Comparison of ENCODE assay signal across 14 mouse cellular contexts in genomic region chr17:56536192-56536591, GRCm38 (mm10). TPM values are rescaled to one million over a fixed set of nuclear protein-coding genes. Genes with fewer than 3 reads are reported as not detected.
DNase-seq lines count a peak whose midpoint lies in the region; ATAC-seq and TF ChIP-seq lines count a peak whose summit lies in the region.
"Had no signal": no experiment of that assay in that cellular context is flagged by ENCODE, and none has a peak within 500 bp of the region (broad histone marks: within the 10 kb centered on the region; RNA-seq: fewer than 3 reads in every experiment).

No protein-coding gene starts in this region.

- H3K4me3 ChIP-seq in hindbrain, embryonic 10.5 days: no peak overlapping the region
- H3K4me3 ChIP-seq in hindbrain, embryonic 11.5 days (ENCODE audit: low read depth, low read length): no peak overlapping the region
- no peak overlapping the region for H3K4me3 ChIP-seq in hindbrain, embryonic 12.5 days
- no peak overlapping the region for H3K4me3 ChIP-seq in midbrain, embryonic 16.5 days (ENCODE audit: low read depth, low read length)
- H3K4me3 ChIP-seq in limb, embryonic 10.5 days: no peak overlapping the region

- H3K36me3 ChIP-seq in hindbrain, embryonic 10.5 days: no peaks in the 10 kb centered on the region
- H3K36me3 ChIP-seq in hindbrain, embryonic 11.5 days (ENCODE audit: control insufficient read depth, insufficient read depth, low read length): no peaks in the 10 kb centered on the region
- H3K36me3 ChIP-seq in hindbrain, embryonic 12.5 days: no peaks in the 10 kb centered on the region
- H3K36me3 ChIP-seq in midbrain, embryonic 16.5 days (ENCODE audit: control insufficient read depth, insufficient read depth, low read length): no peaks in the 10 kb centered on the region
- no peaks in the 10 kb centered on the region for H3K36me3 ChIP-seq in limb, embryonic 10.5 days

- WGBS in hindbrain, embryonic 10.5 days: 52% methylated on average over 14 of the region's 14 CpGs
- 62% methylated on average over 14 of the region's 14 CpGs for WGBS in hindbrain, embryonic 11.5 days
- WGBS in hindbrain, embryonic 12.5 days: 48% methylated on average over 14 of the region's 14 CpGs
- WGBS in midbrain, embryonic 16.5 days: 22% methylated on average over 14 of the region's 14 CpGs
- 81% methylated on average over 14 of the region's 14 CpGs for WGBS in limb, embryonic 10.5 days

- DNase-seq in hindbrain, embryonic 10.5 days (ENCODE audit: low spot score): no peak
- no peak for DNase-seq in hindbrain, embryonic 11.5 days (ENCODE audit: low spot score)
- peak; percentile 92 for DNase-seq in brain, embryonic 14.5 days (ENCODE audit: low read depth)
- DNase-seq in limb, embryonic 10.5 days (ENCODE audit: low spot score): no peak
- DNase-seq in adrenal gland, postnatal 10 days: no peak
- DNase-seq: adrenal gland, postnatal 14 days; heart, postnatal 4 days; kidney, postnatal 14 days; lung, adult 2 months had no signal

- peak overlapping the region; percentile 64 for H3K27ac ChIP-seq in hindbrain, embryonic 10.5 days
- no peak overlapping the region for H3K27ac ChIP-seq in hindbrain, embryonic 11.5 days (ENCODE audit: low read depth, low read length)
- peak overlapping the region; percentile 62; the same call in 1 of the 2 replicates for H3K27ac ChIP-seq in hindbrain, embryonic 12.5 days
- H3K27ac ChIP-seq in midbrain, embryonic 16.5 days (ENCODE audit: low read length): peak overlapping the region; percentile 75
- no peak overlapping the region for H3K27ac ChIP-seq in limb, embryonic 10.5 days

- H3K27me3 ChIP-seq in hindbrain, embryonic 10.5 days (ENCODE audit: insufficient read depth, poor library complexity, severe bottlenecking): no peaks in the 10 kb centered on the region
- no peaks in the 10 kb centered on the region for H3K27me3 ChIP-seq in hindbrain, embryonic 11.5 days (ENCODE audit: control insufficient read depth, insufficient read depth, low read length)
- H3K27me3 ChIP-seq in hindbrain, embryonic 12.5 days: no peaks in the 10 kb centered on the region
- H3K27me3 ChIP-seq in midbrain, embryonic 16.5 days (ENCODE audit: control insufficient read depth, insufficient read depth, low read depth, low read length): no peaks in the 10 kb centered on the region
- 0 out of 2 replicates have a peak, but pooled peaks cover 6% of the 10 kb centered on the region for H3K27me3 ChIP-seq in limb, embryonic 10.5 days (ENCODE audit: low read depth, poor library complexity, severe bottlenecking)

- no peak overlapping the region for H3K4me2 ChIP-seq in hindbrain, embryonic 11.5 days (replicated peaks; ENCODE audit: low read depth, low read length)
- H3K4me2 ChIP-seq in hindbrain, embryonic 12.5 days (replicated peaks): no peak overlapping the region
- no peak overlapping the region for H3K4me2 ChIP-seq in midbrain, embryonic 16.5 days (ENCODE audit: low read length)

- no peak overlapping the region for H3K9ac ChIP-seq in hindbrain, embryonic 11.5 days (ENCODE audit: low read depth, low read length)
- no peak overlapping the region for H3K9ac ChIP-seq in hindbrain, embryonic 12.5 days
- H3K9ac ChIP-seq in midbrain, embryonic 16.5 days (ENCODE audit: low read depth, low read length): no peak overlapping the region

- ATAC-seq in hindbrain, embryonic 11.5 days (ENCODE audit: low FRiP score): no peak
- ATAC-seq in hindbrain, embryonic 12.5 days (ENCODE audit: low FRiP score): no peak
- ATAC-seq in midbrain, embryonic 16.5 days: peak; percentile 50
- no peak for ATAC-seq in monocyte, adult 5-6 weeks (replicated peaks; ENCODE audit: insufficient number of reproducible peaks, low FRiP score, low TSS enrichment, poor library complexity, severe bottlenecking)

- H3K4me1 ChIP-seq in hindbrain, embryonic 10.5 days (replicated peaks): peaks cover 39% of the 10 kb centered on the region
- H3K4me1 ChIP-seq in hindbrain, embryonic 11.5 days (replicated peaks; ENCODE audit: control insufficient read depth, insufficient read depth, low read length): no peaks in the 10 kb centered on the region
- peaks cover 21% of the 10 kb centered on the region for H3K4me1 ChIP-seq in hindbrain, embryonic 12.5 days
- peaks cover 19% of the 10 kb centered on the region; the same call in 1 of the 2 replicates for H3K4me1 ChIP-seq in midbrain, embryonic 16.5 days (ENCODE audit: control insufficient read depth, insufficient read depth, low read length)
- 0 out of 2 replicates have a peak, but pooled peaks cover 3% of the 10 kb centered on the region for H3K4me1 ChIP-seq in limb, embryonic 10.5 days

- H3K9me3 ChIP-seq in hindbrain, embryonic 10.5 days: 0 out of 2 replicates have a peak, but pooled peaks cover 3% of the 10 kb centered on the region
- no peaks in the 10 kb centered on the region for H3K9me3 ChIP-seq in hindbrain, embryonic 11.5 days (ENCODE audit: control insufficient read depth, low read length)
- H3K9me3 ChIP-seq in hindbrain, embryonic 12.5 days (replicated peaks): no peaks in the 10 kb centered on the region
- no peaks in the 10 kb centered on the region for H3K9me3 ChIP-seq in midbrain, embryonic 16.5 days (replicated peaks; ENCODE audit: control insufficient read depth, low read length, poor library complexity, severe bottlenecking)
- H3K9me3 ChIP-seq in limb, embryonic 10.5 days (replicated peaks): no peaks in the 10 kb centered on the region

- no peak for TF ChIP-seq CTCF in brain, embryonic 14.5 days (IDR thresholded peaks at IDR 0.05; ENCODE audit: borderline replicate concordance, extremely low read depth, insufficient read depth, insufficient read length)

- no peak for TF ChIP-seq POLR2A in brain, embryonic 14.5 days (IDR thresholded peaks at IDR 0.05; ENCODE audit: borderline replicate concordance, extremely low read depth, insufficient read depth, insufficient read length, poor library complexity, severe bottlenecking)

RNA-seq across cellular contexts. Expression of gene Gm20219, which starts 18.0 kb away (rescaled TPM):
- 0.30 and 0.92 TPM in 2 replicates for polyA plus RNA-seq in hindbrain, embryonic 10.5 days (2016; fragmentation: Nextera tagmentation; extraction: Ambion mirVana)
- polyA plus RNA-seq in hindbrain, embryonic 11.5 days (2014; fragmentation: Nextera tagmentation; extraction: Ambion mirVana): 1.0 and 1.1 TPM in 2 replicates
- polyA plus RNA-seq in brain, embryonic 14.5 days (2012; rRNA removed): 2.9 and 3.1 TPM in 2 replicates
- 1.8 and 2.0 TPM in 2 replicates for polyA plus RNA-seq in hindbrain, embryonic 12.5 days (2016; fragmentation: Nextera tagmentation; extraction: Ambion mirVana)
- polyA plus RNA-seq in midbrain, embryonic 16.5 days (2015; fragmentation: Nextera tagmentation; extraction: Ambion mirVana): 0.95 and 1.3 TPM in 2 replicates
- 0.58 and 1.3 TPM in 2 replicates for polyA plus RNA-seq in limb, embryonic 10.5 days (2016; fragmentation: Nextera tagmentation; extraction: Ambion mirVana)
- total RNA-seq in adrenal gland, postnatal 10 days (2021): under 1 TPM; 0.69 to 0.70 TPM
- total RNA-seq in monocyte, adult 5-6 weeks (2017): 1.2 to 2.0 TPM (median 1.4 TPM) in 3 replicates
- total RNA-seq: common myeloid progenitor, adult 5-6 weeks had no signal

RNA-seq across cellular contexts. Expression of gene Znrf4, which starts 24.0 kb away (rescaled TPM):
- not detected in 2 replicates for polyA plus RNA-seq in hindbrain, embryonic 10.5 days (2016; fragmentation: Nextera tagmentation; extraction: Ambion mirVana)
- polyA plus RNA-seq in hindbrain, embryonic 11.5 days (2014; fragmentation: Nextera tagmentation; extraction: Ambion mirVana): not detected in 2 replicates
- polyA plus RNA-seq in brain, embryonic 14.5 days (2012; rRNA removed): 0.05 TPM in 1 of 2 replicates, not detected in the other
- not detected in 2 replicates for polyA plus RNA-seq in hindbrain, embryonic 12.5 days (2016; fragmentation: Nextera tagmentation; extraction: Ambion mirVana)
- not detected in 2 replicates for polyA plus RNA-seq in midbrain, embryonic 16.5 days (2015; fragmentation: Nextera tagmentation; extraction: Ambion mirVana)
- not detected in 2 replicates for polyA plus RNA-seq in limb, embryonic 10.5 days (2016; fragmentation: Nextera tagmentation; extraction: Ambion mirVana)
- not detected for total RNA-seq in adrenal gland, postnatal 10 days (2021)
- total RNA-seq in monocyte, adult 5-6 weeks (2017): not detected in 3 replicates
- total RNA-seq: adrenal gland, postnatal 14 days; common myeloid progenitor, adult 5-6 weeks; heart, postnatal 4 days; left cerebral cortex, postnatal 25 days had no signal

RNA-seq across cellular contexts. Expression of gene Safb2, which starts 48.2 kb away (rescaled TPM):
- 83.6 and 98.7 TPM in 2 replicates for polyA plus RNA-seq in hindbrain, embryonic 10.5 days (2016; fragmentation: Nextera tagmentation; extraction: Ambion mirVana)
- polyA plus RNA-seq in hindbrain, embryonic 11.5 days (2014; fragmentation: Nextera tagmentation; extraction: Ambion mirVana): 47.6 and 56.1 TPM in 2 replicates
- 53.9 and 127 TPM in 2 replicates for polyA plus RNA-seq in brain, embryonic 14.5 days (2012; rRNA removed)
- polyA plus RNA-seq in hindbrain, embryonic 12.5 days (2016; fragmentation: Nextera tagmentation; extraction: Ambion mirVana): 93.5 and 105 TPM in 2 replicates
- 63.2 and 70.6 TPM in 2 replicates for polyA plus RNA-seq in midbrain, embryonic 16.5 days (2015; fragmentation: Nextera tagmentation; extraction: Ambion mirVana)
- 91.7 and 110 TPM in 2 replicates for polyA plus RNA-seq in limb, embryonic 10.5 days (2016; fragmentation: Nextera tagmentation; extraction: Ambion mirVana)
- total RNA-seq in adrenal gland, postnatal 10 days (2021): 100 to 1,000 TPM in 1 of 2 experiments, 10 to 100 TPM in 1; 79.8 to 124 TPM
- total RNA-seq in monocyte, adult 5-6 weeks (2017): 191 to 318 TPM (median 246 TPM) in 3 replicates

RNA-seq across cellular contexts. Expression of gene Safb, which starts 48.4 kb away (rescaled TPM):
- 119 and 146 TPM in 2 replicates for polyA plus RNA-seq in hindbrain, embryonic 10.5 days (2016; fragmentation: Nextera tagmentation; extraction: Ambion mirVana)
- 93.7 and 105 TPM in 2 replicates for polyA plus RNA-seq in hindbrain, embryonic 11.5 days (2014; fragmentation: Nextera tagmentation; extraction: Ambion mirVana)
- 117 and 173 TPM in 2 replicates for polyA plus RNA-seq in brain, embryonic 14.5 days (2012; rRNA removed)
- 161 and 162 TPM in 2 replicates for polyA plus RNA-seq in hindbrain, embryonic 12.5 days (2016; fragmentation: Nextera tagmentation; extraction: Ambion mirVana)
- polyA plus RNA-seq in midbrain, embryonic 16.5 days (2015; fragmentation: Nextera tagmentation; extraction: Ambion mirVana): 121 and 122 TPM in 2 replicates
- polyA plus RNA-seq in limb, embryonic 10.5 days (2016; fragmentation: Nextera tagmentation; extraction: Ambion mirVana): 161 and 183 TPM in 2 replicates
- total RNA-seq in adrenal gland, postnatal 10 days (2021): 100 to 1,000 TPM in 1 of 2 experiments, 10 to 100 TPM in 1; 92.1 to 113 TPM
- total RNA-seq in monocyte, adult 5-6 weeks (2017): 126 to 218 TPM (median 173 TPM) in 3 replicates

RNA-seq across cellular contexts. Expression of gene Ptprs, which starts 59.9 kb away (rescaled TPM):
- 109 and 172 TPM in 2 replicates for polyA plus RNA-seq in hindbrain, embryonic 10.5 days (2016; fragmentation: Nextera tagmentation; extraction: Ambion mirVana)
- 142 and 156 TPM in 2 replicates for polyA plus RNA-seq in hindbrain, embryonic 11.5 days (2014; fragmentation: Nextera tagmentation; extraction: Ambion mirVana)
- 1,311 and 1,669 TPM in 2 replicates for polyA plus RNA-seq in brain, embryonic 14.5 days (2012; rRNA removed)
- polyA plus RNA-seq in hindbrain, embryonic 12.5 days (2016; fragmentation: Nextera tagmentation; extraction: Ambion mirVana): 316 and 326 TPM in 2 replicates
- 293 and 299 TPM in 2 replicates for polyA plus RNA-seq in midbrain, embryonic 16.5 days (2015; fragmentation: Nextera tagmentation; extraction: Ambion mirVana)
- polyA plus RNA-seq in limb, embryonic 10.5 days (2016; fragmentation: Nextera tagmentation; extraction: Ambion mirVana): 69.5 and 83.2 TPM in 2 replicates
- total RNA-seq in adrenal gland, postnatal 10 days (2021): 100 to 1,000 TPM in 1 of 2 experiments, 10 to 100 TPM in 1; 77.1 to 106 TPM
- 15.5 to 40.8 TPM (median 16.3 TPM) in 3 replicates for total RNA-seq in monocyte, adult 5-6 weeks (2017)

Comparison
In these comparisons a context has a peak if more than half of its experiments do, and no peak if none do; other contexts are left out.
1. H3K27ac ChIP-seq: peak in hindbrain, embryonic 10.5 days (single experiment), hindbrain, embryonic 12.5 days (single experiment) and midbrain, embryonic 16.5 days (single experiment); none in hindbrain, embryonic 11.5 days (single experiment) and limb, embryonic 10.5 days (single experiment).